Mouse (Mus musculus) MEL (cell line): Measurements from ENCODE around the gene Tor1a. TPM values are rescaled to one million over a fixed set of nuclear protein-coding genes. Genes with fewer than 3 reads are reported as not detected.

ENCODE experiments used
- DNase-seq: peaks from one replicate; pipeline ENCODE4 v3.0.0; 2011; ENCODE audit warnings: low read depth, low spot score
- H3K27ac ChIP-seq: 2 replicates; pipeline ENCODE4 v1.5.1; 2012; ENCODE audit warnings: low read depth, mild to moderate bottlenecking, control low read depth, low read length, moderate library complexity; ENCODE audit not compliant: control insufficient read depth
- H3K27me3 ChIP-seq, 2 experiments: fragments of 150-350 bp in 1 of 2; sonication (generic) in 1 of 2; 2 replicates each; pipeline ENCODE4 v1.6.1; 2012; ENCODE audit warnings: low read length in 2 of 2, mild to moderate bottlenecking in 2 of 2, improper control_type of control experiment in 1 of 2, moderate library complexity in 1 of 2; ENCODE audit not compliant: insufficient read depth in 2 of 2, control insufficient read depth in 1 of 2
- H3K36me3 ChIP-seq, 2 experiments: 2 replicates each; pipeline ENCODE4 v1.6.1; 2012 to 2014; ENCODE audit warnings: low read length in 2 of 2, improper control_type of control experiment in 1 of 2, inconsistent platforms in 1 of 2, mild to moderate bottlenecking in 1 of 2; ENCODE audit not compliant: insufficient read depth in 2 of 2, control insufficient read depth in 1 of 2
- H3K4me1 ChIP-seq, 2 experiments: fragments of 150-350 bp in 1 of 2; sonication (generic) in 1 of 2; 2 replicates each; pipeline ENCODE4 v1.6.1; 2012; ENCODE audit warnings: low read length in 2 of 2, improper control_type of control experiment in 1 of 2, mild to moderate bottlenecking in 1 of 2; ENCODE audit not compliant: insufficient read depth in 2 of 2, control insufficient read depth in 1 of 2
- H3K4me3 ChIP-seq, 2 experiments: fragments of 150-350 bp in 1 of 2; sonication (generic) in 1 of 2; 2 replicates each; pipeline ENCODE4 v1.5.1; 2012; ENCODE audit warnings: low read depth in 2 of 2, low read length in 2 of 2, mild to moderate bottlenecking in 2 of 2, moderate library complexity in 2 of 2, control low read depth in 1 of 2, improper control_type of control experiment in 1 of 2; ENCODE audit not compliant: control insufficient read depth in 1 of 2, insufficient read depth in 1 of 2
- H3K79me2 ChIP-seq: 2 replicates; pipeline ENCODE4 v1.6.1; 2012; ENCODE audit warnings: mild to moderate bottlenecking, low read length, moderate library complexity; ENCODE audit not compliant: control insufficient read depth, poor library complexity, insufficient read depth
- H3K9ac ChIP-seq: 2 replicates; pipeline ENCODE4 v1.6.1; 2012; ENCODE audit warnings: low read depth, mild to moderate bottlenecking, control low read depth, low read length, moderate library complexity; ENCODE audit not compliant: control insufficient read depth, poor library complexity, severe bottlenecking
- H3K9me3 ChIP-seq: fragments of 150-350 bp; sonication (generic); replicated peaks from 2 replicates; pipeline ENCODE4 v1.6.1; 2012; ENCODE audit warnings: mild to moderate bottlenecking, low read length, improper control_type of control experiment, moderate library complexity; ENCODE audit not compliant: insufficient read depth
- BHLHE40 ChIP-seq: IDR thresholded peaks from 2 replicates; pipeline ENCODE4 v1.6.1; 2012; ENCODE audit warnings: low read depth, mild to moderate bottlenecking, inconsistent platforms, low read length, improper control_type of control experiment, borderline replicate concordance
- CHD1 ChIP-seq: IDR thresholded peaks from 2 replicates; pipeline ENCODE4 v1.6.1; 2012; ENCODE audit warnings: low read depth, mild to moderate bottlenecking, inconsistent platforms, low read length, improper control_type of control experiment
- CHD2 ChIP-seq: IDR thresholded peaks from 2 replicates; pipeline ENCODE4 v1.6.1; 2011; ENCODE audit warnings: low read length, improper control_type of control experiment
- CTCF ChIP-seq, 3 experiments: IDR thresholded peaks in 2 of 3; conservative IDR thresholded peaks in 1 of 3; 2 replicates each; pipeline ENCODE4 v1.5.1; 2011 to 2012; ENCODE audit warnings: low read length in 3 of 3, low read depth in 2 of 3, mild to moderate bottlenecking in 2 of 3, improper control_type of control experiment in 1 of 3, inconsistent platforms in 1 of 3, mixed read lengths in 1 of 3, moderate library complexity in 1 of 3; ENCODE audit not compliant: control insufficient read depth in 1 of 3, insufficient read depth in 1 of 3, poor library complexity in 1 of 3, severe bottlenecking in 1 of 3
- E2F4 ChIP-seq: IDR thresholded peaks from 2 replicates; pipeline ENCODE4 v1.6.1; 2011; ENCODE audit warnings: low read depth, low read length, improper control_type of control experiment, borderline replicate concordance
- ELF1 ChIP-seq: IDR thresholded peaks from 2 replicates; pipeline ENCODE4 v1.6.1; 2014; ENCODE audit warnings: low read depth, mild to moderate bottlenecking, inconsistent platforms, low read length, improper control_type of control experiment, moderate library complexity
- EP300 ChIP-seq, 2 experiments: IDR thresholded peaks; 2 replicates each; pipeline ENCODE4 v1.6.1; 2011; ENCODE audit warnings: improper control_type of control experiment in 2 of 2, low read length in 2 of 2, low read depth in 1 of 2, mild to moderate bottlenecking in 1 of 2
- ETS1 ChIP-seq: IDR thresholded peaks from 2 replicates; pipeline ENCODE4 v1.6.1; 2012; ENCODE audit warnings: low read depth, mild to moderate bottlenecking, inconsistent platforms, low read length, improper control_type of control experiment, moderate library complexity
- GABPA ChIP-seq: IDR thresholded peaks from 2 replicates; pipeline ENCODE4 v1.6.1; 2012; ENCODE audit warnings: low read depth, mild to moderate bottlenecking, inconsistent platforms, low read length, improper control_type of control experiment, moderate library complexity
- GATA1 ChIP-seq: IDR thresholded peaks from 2 replicates; pipeline ENCODE4 v1.6.1; 2011; ENCODE audit warnings: low read depth, low read length, improper control_type of control experiment
- HCFC1 ChIP-seq: IDR thresholded peaks from 2 replicates; pipeline ENCODE4 v1.6.1; 2012; ENCODE audit warnings: low read depth, mild to moderate bottlenecking, inconsistent platforms, low read length, improper control_type of control experiment, moderate library complexity
- KAT2A ChIP-seq: conservative IDR thresholded peaks from 2 replicates; pipeline ENCODE4 v1.6.1; 2012; ENCODE audit warnings: low read depth, low read length, improper control_type of control experiment, inconsistent platforms
- MAFK ChIP-seq: IDR thresholded peaks from 2 replicates; pipeline ENCODE4 v1.6.1; 2011; ENCODE audit warnings: low read depth, mild to moderate bottlenecking, low read length, improper control_type of control experiment, borderline replicate concordance
- MAX ChIP-seq: IDR thresholded peaks from 2 replicates; pipeline ENCODE4 v1.6.1; 2011; ENCODE audit warnings: low read length, improper control_type of control experiment
- MAZ ChIP-seq: IDR thresholded peaks from 2 replicates; pipeline ENCODE4 v1.6.1; 2012; ENCODE audit warnings: low read depth, mild to moderate bottlenecking, inconsistent platforms, low read length, improper control_type of control experiment
- MXI1 ChIP-seq: IDR thresholded peaks from 2 replicates; pipeline ENCODE4 v1.6.1; 2011; ENCODE audit warnings: mild to moderate bottlenecking, low read depth, low read length, improper control_type of control experiment
- MYC ChIP-seq: IDR thresholded peaks from 2 replicates; pipeline ENCODE4 v1.6.1; 2011; ENCODE audit warnings: low read depth, mild to moderate bottlenecking, low read length, improper control_type of control experiment, moderate library complexity
- NELFE ChIP-seq: IDR thresholded peaks from 2 replicates; pipeline ENCODE4 v1.6.1; 2011; ENCODE audit warnings: low read depth, low read length, improper control_type of control experiment
- POLR2A ChIP-seq, 2 experiments: IDR thresholded peaks; 2 replicates each; pipeline ENCODE4 v1.6.1; 2011 to 2012; ENCODE audit warnings: low read length in 2 of 2, mild to moderate bottlenecking in 2 of 2, control low read depth in 1 of 2, improper control_type of control experiment in 1 of 2, low read depth in 1 of 2, moderate library complexity in 1 of 2; ENCODE audit not compliant: control insufficient read depth in 1 of 2, insufficient read depth in 1 of 2, poor library complexity in 1 of 2
- RCOR1 ChIP-seq: IDR thresholded peaks from 2 replicates; pipeline ENCODE4 v1.6.1; 2012; ENCODE audit warnings: low read depth, mild to moderate bottlenecking, inconsistent platforms, low read length, improper control_type of control experiment
- SIN3A ChIP-seq: IDR thresholded peaks from 2 replicates; pipeline ENCODE4 v1.6.1; 2012; ENCODE audit warnings: low read length, improper control_type of control experiment, inconsistent platforms
- TAL1 ChIP-seq: IDR thresholded peaks from 2 replicates; pipeline ENCODE4 v1.6.1; 2012; ENCODE audit warnings: mild to moderate bottlenecking, inconsistent platforms, low read length, moderate library complexity, mixed read lengths
- TBP ChIP-seq: IDR thresholded peaks from 2 replicates; pipeline ENCODE4 v1.8.0; 2011; ENCODE audit warnings: low read depth, low read length, improper control_type of control experiment
- TCF12 ChIP-seq: IDR thresholded peaks from 2 replicates; pipeline ENCODE4 v1.6.1; 2014; ENCODE audit warnings: low read depth, mild to moderate bottlenecking, inconsistent platforms, low read length, improper control_type of control experiment, moderate library complexity
- USF1 ChIP-seq: IDR thresholded peaks from 2 replicates; pipeline ENCODE4 v1.6.1; 2014; ENCODE audit warnings: low read depth, mild to moderate bottlenecking, inconsistent platforms, low read length, improper control_type of control experiment, moderate library complexity
- USF2 ChIP-seq, 2 experiments: IDR thresholded peaks; 2 replicates each; pipeline ENCODE4 v1.6.1; 2011 to 2012; ENCODE audit warnings: improper control_type of control experiment in 2 of 2, low read length in 2 of 2, borderline replicate concordance in 1 of 2, inconsistent platforms in 1 of 2, low read depth in 1 of 2, mild to moderate bottlenecking in 1 of 2; ENCODE audit not compliant: insufficient read depth in 1 of 2
- ZC3H11A ChIP-seq: IDR thresholded peaks from 2 replicates; pipeline ENCODE4 v1.6.1; 2012; ENCODE audit warnings: low read depth, mild to moderate bottlenecking, inconsistent platforms, low read length, improper control_type of control experiment
- ZKSCAN1 ChIP-seq: IDR thresholded peaks from 2 replicates; pipeline ENCODE4 v1.6.1; 2012; ENCODE audit warnings: low read depth, mild to moderate bottlenecking, inconsistent platforms, low read length, improper control_type of control experiment, moderate library complexity
- ZMIZ1 ChIP-seq: IDR thresholded peaks from 2 replicates; pipeline ENCODE4 v1.6.1; 2012; ENCODE audit warnings: low read depth, mild to moderate bottlenecking, inconsistent platforms, low read length, improper control_type of control experiment, moderate library complexity
- ZNF384 ChIP-seq: IDR thresholded peaks from 2 replicates; pipeline ENCODE4 v1.6.1; 2012; ENCODE audit warnings: low read depth, mild to moderate bottlenecking, inconsistent platforms, low read length, improper control_type of control experiment
- polyA plus RNA-seq, 2 experiments: library from polyadenylated mRNA; stranded (reverse) in 1 of 2; unstranded in 1 of 2; fragments of >175 nt in 1 of 2; fragments of >200 nt in 1 of 2; gene quantifications; 2 replicates each; pipeline versions ENCODE4 v1.2.1 to v1.2.4; 2012; ENCODE audit warnings: low replicate concordance in 2 of 2, low read depth in 1 of 2; ENCODE audit not compliant: insufficient read length in 2 of 2, insufficient read depth in 1 of 2, missing spikeins in 1 of 2
- total RNA-seq: library from RNA; depleted of rRNA; stranded (reverse); fragments of 300-350 nt; gene quantifications from 2 replicates; pipeline ENCODE4 v1.2.3, GENCODE M21; 2012

Gene Tor1a
- total and polyA plus RNA-seq, 3 experiments = 55.6 to 60.1 TPM; not detected in 1

GRCm38 (mm10) chr2:30920216-30920615 is 47.5 kb downstream of the Tor1a start:
- Histone ChIP-seq H3K79me2 (no peaks in the 10 kb centered on the region), H3K9ac (no peak overlapping the region), H3K27me3 (no peaks in the 10 kb centered on the region; a peak in 1 of 4 replicates), H3K9me3 (no peaks in the 10 kb centered on the region), H3K4me3 (no peak overlapping the region), H3K4me1 (peaks cover 3 to 13% of the 10 kb centered on the region in 2 experiments; a peak in 3 of 4 replicates), H3K36me3 (peaks cover 0 to 12% of the 10 kb centered on the region in 2 experiments; a peak in 2 of 4 replicates), H3K27ac (peak overlapping the region; percentile 42; the same call in 1 of the 2 replicates)
- TF ChIP-seq USF1 (peak; percentile 72; the same call in 1 of the 2 replicates), TAL1 (no peak), RCOR1 (peak; percentile 48; the same call in 1 of the 2 replicates), TCF12 (0 out of 2 replicates have a peak, but pooled peaks have one; percentile 19), MAZ (no peak), CHD2 (no peak), BHLHE40 (peak; percentile 83), EP300 (IDR thresholded peaks at IDR 0.05; ENCODE audit: low read depth in 1 of 2, low read length in 2 of 2) (peak; percentile 14 to 60; a peak in 2 of 4 replicates), TBP (0 out of 2 replicates have a peak, but pooled peaks have one; percentile 15), NELFE (no peak), CTCF (IDR thresholded peaks at IDR 0.05 in 2 of 3, conservative IDR thresholded peaks at IDR 0.05 in 1 of 3; ENCODE audit: control insufficient read depth in 1 of 3, insufficient read depth in 1 of 3, low read depth in 2 of 3, low read length in 3 of 3, poor library complexity in 1 of 3, severe bottlenecking in 1 of 3) (no peak), ZNF384 (peak; percentile 81), ETS1 (peak; percentile 92), HCFC1 (no peak), ZC3H11A (no peak), POLR2A (IDR thresholded peaks at IDR 0.05; ENCODE audit: control insufficient read depth in 1 of 2, insufficient read depth in 1 of 2, low read depth in 1 of 2, low read length in 2 of 2, poor library complexity in 1 of 2) (no peak), MXI1 (peak; percentile 37; the same call in 1 of the 2 replicates), MYC (peak; percentile 76; the same call in 1 of the 2 replicates), MAX (peak; percentile 42; the same call in 1 of the 2 replicates), GATA1 (peak; percentile 78), ZKSCAN1 (no peak)
- DNase-seq = peak; percentile 72

GRCm38 (mm10) chr2:30918780-30919329 is 48.9 kb downstream of the Tor1a start:
- no peaks in the 10 kb centered on the region for H3K27me3 ChIP-seq

More at GRCm38 (mm10) chr2:30918780-30919329, 48.9 kb downstream of the Tor1a start:
- Histone ChIP-seq H3K9ac (no peak overlapping the region), H3K4me3 (no peak overlapping the region), H3K27ac (no peak overlapping the region), H3K36me3 (peaks cover 0 to 12% of the 10 kb centered on the region in 2 experiments; a peak in 2 of 4 replicates), H3K79me2 (no peaks in the 10 kb centered on the region), H3K9me3 (no peaks in the 10 kb centered on the region), H3K4me1 (peaks cover 3 to 13% of the 10 kb centered on the region in 2 experiments; a peak in 3 of 4 replicates)
- DNase-seq = no peak
- TF ChIP-seq MAX (no peak), E2F4 (no peak), GATA1 (no peak), GABPA (no peak), ZNF384 (no peak), SIN3A (no peak), BHLHE40 (no peak), ZC3H11A (no peak), KAT2A (no peak), USF2 (IDR thresholded peaks at IDR 0.05; ENCODE audit: borderline replicate concordance in 1 of 2, insufficient read depth in 1 of 2, low read depth in 1 of 2, low read length in 2 of 2) (no peak), ELF1 (no peak), MYC (no peak), MAFK (no peak), NELFE (no peak), ZMIZ1 (no peak), CHD1 (no peak)
